Mouse (Mus musculus): ENCODE measurements around the gene Zfp936. TPM values are rescaled to one million over a fixed set of nuclear protein-coding genes. Genes with fewer than 3 reads are reported as not detected.
"Not testable (repeated sequence)": the region's sequence is repeated elsewhere in the genome, so short reads cannot be mapped to it uniquely, and the experiment has no call there.

Zfp936 gene
- total RNA-seq (2021): not detected
- long read RNA-seq, experiment 1: 0 reads
- long read RNA-seq, experiment 2: 0 reads

DNA sequence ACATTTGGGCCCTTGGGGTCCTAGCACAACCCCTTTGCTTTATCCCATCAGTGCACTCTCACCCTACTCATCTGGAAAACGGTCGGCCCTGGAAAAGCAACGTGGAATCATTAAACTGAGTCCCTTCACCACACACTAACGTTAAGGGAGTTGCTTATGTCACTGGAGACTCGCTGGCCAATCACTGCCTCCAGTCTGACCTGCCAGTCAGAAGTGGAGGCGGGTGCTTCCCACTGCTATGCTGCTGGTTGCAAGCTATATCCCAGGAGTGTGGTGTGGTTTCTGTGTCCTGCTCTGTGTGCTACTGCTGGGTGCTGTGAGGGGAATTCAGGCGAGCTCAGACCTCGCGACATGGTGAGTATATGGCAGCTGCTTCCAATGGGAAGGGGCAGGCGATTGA, at the start of gene Zfp936:
TSS of gene Zfp936 (plus strand) at position 301 of the 400 bp plus-strand sequence.
- not testable (repeated sequence) for DNase-seq

DNA sequence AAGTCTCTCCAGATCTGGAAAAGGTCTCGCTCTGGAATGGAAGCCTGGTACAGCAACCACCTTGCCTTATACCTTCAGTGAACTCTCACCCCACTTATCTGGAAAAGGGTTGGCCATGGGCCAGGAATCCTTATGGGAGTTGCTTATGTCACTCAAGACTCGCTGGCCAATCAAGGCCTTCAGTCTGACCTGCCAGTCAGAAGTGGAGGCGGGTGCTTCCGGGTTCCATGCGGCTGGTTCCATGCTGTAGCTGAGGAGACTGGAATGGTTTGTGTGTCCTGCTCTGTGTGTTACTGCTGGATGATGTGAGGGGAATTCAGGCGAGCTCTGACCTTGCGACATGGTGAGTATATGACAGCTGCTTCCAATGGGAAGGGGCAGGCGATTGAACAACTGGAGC, 36.2 kb upstream of the Zfp936 start:
- no peak for DNase-seq

DNA sequence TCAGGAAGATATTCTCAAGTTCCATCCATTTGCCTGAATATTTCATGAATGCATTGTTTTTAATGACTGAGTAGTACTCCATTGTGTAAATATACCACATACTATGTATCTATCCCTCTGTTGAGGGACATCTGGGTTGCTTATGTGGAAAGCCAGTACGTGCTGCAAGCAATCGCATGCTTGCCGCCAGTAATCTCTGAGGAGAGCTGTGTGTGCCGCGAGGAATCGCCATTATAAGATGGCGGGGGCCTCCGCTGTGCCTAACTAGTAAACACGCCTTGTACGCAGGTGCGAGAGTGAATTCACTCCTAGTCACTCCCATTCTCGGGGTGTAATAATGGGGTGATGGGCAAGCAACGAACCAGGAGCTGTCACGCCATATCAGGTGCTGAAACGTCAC, 14.7 kb downstream of the Zfp936 start:
- not testable (repeated sequence) for DNase-seq

DNA sequence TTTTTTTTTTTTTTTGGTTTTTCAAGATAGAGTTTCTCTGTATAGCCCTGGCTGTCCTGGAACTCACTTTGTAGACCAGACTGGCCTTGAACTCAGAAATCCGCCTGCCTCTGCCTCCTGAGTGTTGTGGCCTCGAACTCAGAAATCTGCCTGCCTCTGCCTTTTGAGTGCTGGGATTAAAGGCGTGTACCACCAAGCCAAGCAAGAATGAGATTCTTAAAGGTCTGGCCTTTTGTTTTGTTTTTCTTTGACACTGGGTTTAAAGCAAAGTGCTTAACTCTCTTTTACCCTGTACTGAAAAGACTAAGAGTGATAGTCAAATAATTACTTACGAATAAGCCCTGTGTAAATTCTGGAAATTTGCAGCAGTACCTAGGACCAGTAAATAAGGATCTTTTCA, 50.1 kb downstream of the Zfp936 start:
- not testable (repeated sequence) for DNase-seq

DNA sequence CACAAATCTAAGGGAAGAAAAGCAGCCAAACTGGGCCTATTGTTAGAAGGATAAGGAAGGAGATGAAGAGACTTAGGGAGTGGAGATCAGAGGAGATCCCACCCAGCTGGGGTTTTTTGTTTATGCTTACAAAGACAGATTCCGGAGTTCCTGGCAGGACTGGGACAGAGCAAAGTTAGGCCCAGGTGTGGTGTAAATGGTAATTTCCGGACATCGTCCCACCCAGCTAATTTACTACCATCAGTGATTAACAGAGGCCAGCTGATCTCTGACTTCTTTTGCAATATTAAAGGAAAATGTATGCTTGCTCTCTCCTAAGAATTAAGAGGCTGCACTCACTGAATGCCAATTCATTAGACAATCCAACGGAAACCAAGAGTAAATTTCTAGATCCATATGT, 53.1 kb downstream of the Zfp936 start:
- not testable (repeated sequence) for DNase-seq

DNA sequence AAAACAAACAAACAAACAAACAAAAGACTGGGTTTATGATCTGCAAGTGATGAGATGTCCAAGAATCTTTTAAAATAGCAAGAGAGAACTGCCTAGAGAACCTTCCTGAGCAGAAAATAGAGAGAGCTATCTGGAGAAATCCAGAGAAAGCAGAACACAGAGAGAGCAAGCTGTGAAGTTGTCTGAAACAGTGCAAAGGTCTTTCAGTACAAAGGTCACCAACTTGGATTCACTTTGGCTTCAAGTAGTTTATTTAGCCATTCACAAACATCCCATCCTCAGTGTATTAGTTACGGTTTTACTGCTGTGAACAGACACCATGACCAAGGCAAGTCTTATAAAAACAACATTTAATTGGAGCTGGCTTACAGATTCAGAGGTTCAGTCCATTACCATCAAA, 53.8 kb downstream of the Zfp936 start:
- not testable (repeated sequence) for DNase-seq

DNA sequence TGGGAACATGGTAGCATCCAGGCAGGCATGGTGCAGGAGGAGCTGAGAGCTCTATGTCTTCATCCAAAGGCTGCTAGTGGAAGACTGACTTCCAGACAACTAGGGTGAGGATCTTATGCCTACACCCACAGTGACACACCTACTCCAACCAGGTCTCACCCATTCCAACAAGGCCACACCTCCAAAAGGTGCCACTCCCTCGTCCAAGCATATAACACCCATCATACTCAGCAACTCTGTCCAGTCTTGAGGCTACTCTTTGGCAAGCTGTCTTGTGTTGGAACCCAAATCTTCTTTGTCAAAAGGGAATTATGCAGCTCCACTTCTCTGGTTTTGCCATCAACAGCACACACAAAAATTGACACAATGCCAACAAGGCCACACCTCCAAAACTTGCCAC, 54.2 kb downstream of the Zfp936 start:
- DNase-seq: not testable (repeated sequence)

DNA sequence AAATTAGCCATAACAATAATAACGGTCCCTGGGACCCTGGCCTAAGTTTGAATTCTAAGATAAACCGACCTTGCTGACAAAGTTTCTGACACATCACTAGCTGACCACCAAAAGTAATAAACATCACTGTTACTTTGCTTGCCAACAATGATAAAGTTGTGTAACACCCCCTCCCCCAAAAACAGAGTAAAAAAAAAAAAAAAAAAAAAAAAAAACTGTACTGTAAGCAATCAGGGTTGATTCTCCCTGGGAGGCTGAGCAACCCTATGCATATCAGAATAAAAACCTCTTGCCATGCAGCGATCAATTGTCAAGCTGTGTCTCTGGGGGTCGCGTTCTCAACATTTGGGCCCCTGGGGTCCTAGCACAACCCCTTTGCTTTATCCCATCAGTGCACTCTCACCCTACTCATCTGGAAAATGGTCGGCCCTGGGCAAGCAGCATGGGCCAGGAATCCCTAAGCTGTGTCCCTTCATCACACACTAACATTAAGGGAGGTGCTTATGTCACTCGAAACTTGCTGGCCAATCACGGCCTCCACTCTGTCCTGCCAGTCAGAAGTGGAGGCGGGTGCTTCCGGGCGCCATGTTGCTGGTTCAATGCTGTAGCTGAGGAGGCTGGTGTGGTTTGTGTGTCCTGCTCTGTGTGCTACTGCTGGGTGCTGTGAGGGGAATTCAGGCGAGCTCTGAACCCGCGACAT, 63.1 kb downstream of the Zfp936 start:
- no peak for DNase-seq

DNA sequence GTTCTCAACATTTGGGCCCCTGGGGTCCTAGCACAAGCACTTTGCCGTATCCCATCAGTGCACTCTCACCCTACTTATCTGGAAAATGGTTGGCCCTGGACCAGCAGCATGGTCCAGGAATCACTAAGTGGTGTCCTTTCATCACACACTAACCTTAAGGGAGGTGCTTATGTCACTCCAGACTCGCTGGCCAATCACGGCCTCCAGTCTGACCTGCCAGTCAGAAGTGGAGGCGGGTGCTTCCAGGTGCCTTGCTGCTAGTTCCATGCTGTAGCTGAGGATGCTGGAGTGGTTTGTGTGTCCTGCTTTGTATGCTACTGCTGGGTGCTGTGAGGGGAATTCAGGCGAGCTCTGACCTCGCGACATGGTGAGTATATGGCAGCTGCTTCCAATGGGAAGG, 99.8 kb downstream of the Zfp936 start:
- DNase-seq: peak; percentile 10

Small RNA genes lying within 50 kb of the gene (microRNA-seq; reads per million reads assigned to microRNA genes)
- not detected for gene Gm22707

Other genes starting within 250 kb of the Zfp936 start
- gene Gm2381, start 247.0 kb upstream of the Zfp936 start, total RNA-seq (2021): under 1 TPM; 0.12 to 0.21 TPM
- not detected for gene Vmn2r63, start 180.4 kb upstream of the Zfp936 start, total RNA-seq (2021)
- gene Gm9268, start 95.5 kb upstream of the Zfp936 start, total RNA-seq (2021): not detected
- gene Zfp715, start 199.1 kb downstream of the Zfp936 start, total RNA-seq (2021): 10 to 100 TPM; 14.3 to 19.4 TPM
- under 1 TPM in 1 of 2 experiments, not detected in 1; 0.24 TPM for gene Siglecf, start 237.1 kb downstream of the Zfp936 start, total RNA-seq (2021)